Mouse (Mus musculus): ENCODE measurements around the gene Rbms2. TPM values are rescaled to one million over a fixed set of nuclear protein-coding genes. Genes with fewer than 3 reads are reported as not detected.

Rbms2 gene
- polyA plus RNA-seq, 1 experiment, result 95.4 TPM

DNA sequence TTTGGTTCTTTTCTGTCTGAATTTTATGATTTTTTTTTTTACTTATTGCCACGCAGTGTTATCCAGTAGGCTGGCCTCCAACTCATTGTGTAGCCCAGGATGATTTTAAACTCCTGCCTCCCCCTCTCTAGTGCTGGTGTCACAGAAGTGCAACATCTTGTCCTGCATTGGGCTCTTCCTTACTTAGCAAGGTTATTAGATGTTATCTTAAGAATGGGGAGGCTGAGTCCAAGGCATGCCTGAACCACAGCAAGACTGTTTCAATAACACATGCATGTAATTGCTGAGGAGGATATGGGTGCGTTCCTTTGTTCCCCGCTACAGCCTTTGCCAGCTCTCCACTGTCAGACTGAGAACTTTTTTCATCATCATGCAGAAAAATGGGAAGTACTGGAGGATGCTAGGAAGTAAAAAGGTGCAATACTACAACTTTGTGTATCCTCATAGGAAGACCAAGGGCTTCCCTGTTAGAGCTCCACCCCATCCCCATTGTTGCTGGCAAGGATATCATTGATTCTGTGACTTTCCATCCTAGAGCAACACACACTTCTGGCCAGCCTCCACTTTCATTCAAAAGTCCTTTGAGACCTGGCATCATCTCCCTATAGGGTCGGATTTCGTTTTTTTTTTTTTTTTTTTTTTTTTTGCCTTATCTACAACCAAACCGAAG lies 98.2 kb downstream of the Rbms2 start:
- peak overlapping the region; percentile 97 for H3K27ac ChIP-seq (replicated peaks; ENCODE audit: low read depth, low read length)

More for the DNA sequence above, 98.2 kb downstream of the Rbms2 start:
- Histone ChIP-seq H3K4me3 (ENCODE audit: insufficient read depth, low read depth, low read length) (peak overlapping the region; percentile 85), H3K4me1 (ENCODE audit: control insufficient read depth, insufficient read depth, insufficient read length, low read length) (0 out of 2 replicates have a peak, but pooled peaks cover 3% of the 10 kb centered on the region)

Other genes with a start within 250 kb of the Rbms2 start
- not detected in 2 replicates for gene Hsd17b6, start 172.7 kb downstream of the Rbms2 start, polyA plus RNA-seq (2012; ENCODE audit: insufficient read depth, insufficient read length, missing spikeins)
- 3.0 and 4.1 TPM in 2 replicates for gene Prim1, start 165.1 kb downstream of the Rbms2 start, polyA plus RNA-seq (2012; ENCODE audit: insufficient read depth, insufficient read length, missing spikeins)
- gene Naca, start 144.7 kb downstream of the Rbms2 start, polyA plus RNA-seq (2012; ENCODE audit: insufficient read depth, insufficient read length, missing spikeins), result 592 and 593 TPM in 2 replicates
- gene Ptges3, start 121.3 kb downstream of the Rbms2 start, polyA plus RNA-seq (2012; ENCODE audit: insufficient read depth, insufficient read length, missing spikeins), result 107 and 147 TPM in 2 replicates
- gene Atp5b, start 97.0 kb downstream of the Rbms2 start, polyA plus RNA-seq (2012; ENCODE audit: insufficient read depth, insufficient read length, missing spikeins), result 9,036 and 9,352 TPM in 2 replicates
- 15.1 and 16.0 TPM in 2 replicates for gene Baz2a, start 88.7 kb downstream of the Rbms2 start, polyA plus RNA-seq (2012; ENCODE audit: insufficient read depth, insufficient read length, missing spikeins)
- 0.87 TPM in 1 of 2 replicates, not detected in the other for gene Gls2, start 14.2 kb upstream of the Rbms2 start, polyA plus RNA-seq (2012; ENCODE audit: insufficient read depth, insufficient read length, missing spikeins)
- 7.8 and 10.0 TPM in 2 replicates for gene Spryd4, start 31.5 kb upstream of the Rbms2 start, polyA plus RNA-seq (2012; ENCODE audit: insufficient read depth, insufficient read length, missing spikeins)
- not detected in 2 replicates for gene Mip, start 45.5 kb upstream of the Rbms2 start, polyA plus RNA-seq (2012; ENCODE audit: insufficient read depth, insufficient read length, missing spikeins)
- 3.6 and 5.3 TPM in 2 replicates for gene Timeless, start 51.8 kb upstream of the Rbms2 start, polyA plus RNA-seq (2012; ENCODE audit: insufficient read depth, insufficient read length, missing spikeins)
- not detected in 2 replicates for gene Apon, start 73.8 kb upstream of the Rbms2 start, polyA plus RNA-seq (2012; ENCODE audit: insufficient read depth, insufficient read length, missing spikeins)
- gene Apof, start 88.4 kb upstream of the Rbms2 start, polyA plus RNA-seq (2012; ENCODE audit: insufficient read depth, insufficient read length, missing spikeins), result not detected in 2 replicates
- gene Stat2, start 90.3 kb upstream of the Rbms2 start, polyA plus RNA-seq (2012; ENCODE audit: insufficient read depth, insufficient read length, missing spikeins), result 5.4 and 5.5 TPM in 2 replicates
- not detected in 2 replicates for gene Il23a, start 118.5 kb upstream of the Rbms2 start, polyA plus RNA-seq (2012; ENCODE audit: insufficient read depth, insufficient read length, missing spikeins)
- gene Pan2, start 123.0 kb upstream of the Rbms2 start, polyA plus RNA-seq (2012; ENCODE audit: insufficient read depth, insufficient read length, missing spikeins), result 5.9 and 8.9 TPM in 2 replicates
- gene Cnpy2, start 142.2 kb upstream of the Rbms2 start, polyA plus RNA-seq (2012; ENCODE audit: insufficient read depth, insufficient read length, missing spikeins), result 115 and 131 TPM in 2 replicates
- 1,610 and 1,861 TPM in 2 replicates for gene Cs, start 157.4 kb upstream of the Rbms2 start, polyA plus RNA-seq (2012; ENCODE audit: insufficient read depth, insufficient read length, missing spikeins)
- 122 and 173 TPM in 2 replicates for gene Coq10a, start 188.7 kb upstream of the Rbms2 start, polyA plus RNA-seq (2012; ENCODE audit: insufficient read depth, insufficient read length, missing spikeins)
- gene Ankrd52, start 196.8 kb upstream of the Rbms2 start, polyA plus RNA-seq (2012; ENCODE audit: insufficient read depth, insufficient read length, missing spikeins), result 16.9 and 22.4 TPM in 2 replicates
- gene Slc39a5, start 220.9 kb upstream of the Rbms2 start, polyA plus RNA-seq (2012; ENCODE audit: insufficient read depth, insufficient read length, missing spikeins), result not detected in 2 replicates
- 67.1 and 87.6 TPM in 2 replicates for gene Nabp2, start 231.2 kb upstream of the Rbms2 start, polyA plus RNA-seq (2012; ENCODE audit: insufficient read depth, insufficient read length, missing spikeins)
- 15.1 and 17.1 TPM in 2 replicates for gene Rnf41, start 231.4 kb upstream of the Rbms2 start, polyA plus RNA-seq (2012; ENCODE audit: insufficient read depth, insufficient read length, missing spikeins)

All from brown adipose tissue, adult 24 weeks (tissue).